Mouse (Mus musculus): ENCODE data around the gene Zdhhc20. TPM values are rescaled to one million over a fixed set of nuclear protein-coding genes. Genes with fewer than 3 reads are reported as not detected.
"Not testable (repeated sequence)": the region's sequence is repeated elsewhere in the genome, so short reads cannot be mapped to it uniquely, and the experiment has no call there.

Zdhhc20 gene
- polyA plus RNA-seq, 1 experiment, result 26.4 TPM

DNA sequence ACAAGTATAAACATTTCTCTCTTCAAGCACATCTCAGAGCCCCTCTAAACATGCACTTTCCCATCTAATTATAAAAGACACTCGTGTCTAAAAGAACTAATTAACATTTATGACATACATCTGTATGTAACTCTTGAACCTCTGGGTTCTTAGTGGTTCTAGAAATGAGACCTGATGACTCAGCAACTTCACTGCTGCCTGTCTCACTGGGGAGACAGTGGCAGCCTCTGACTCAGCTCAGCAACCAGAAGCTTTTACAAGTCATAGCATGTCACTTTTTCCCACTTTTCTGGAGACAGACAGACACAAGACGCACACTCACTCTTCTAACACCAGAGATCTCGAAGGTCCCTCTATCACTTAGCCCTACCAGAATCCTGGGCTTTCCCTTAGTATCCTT lies 39.7 kb downstream of the Zdhhc20 start:
- no peak for DNase-seq (ENCODE audit: low read depth)
- TF ChIP-seq POLR2A (IDR thresholded peaks at IDR 0.05; ENCODE audit: borderline replicate concordance, extremely low read depth, insufficient read depth, insufficient read length, poor library complexity, severe bottlenecking), result no peak
- no peak for TF ChIP-seq CTCF (IDR thresholded peaks at IDR 0.05; ENCODE audit: borderline replicate concordance, extremely low read depth, insufficient read depth, insufficient read length)

DNA sequence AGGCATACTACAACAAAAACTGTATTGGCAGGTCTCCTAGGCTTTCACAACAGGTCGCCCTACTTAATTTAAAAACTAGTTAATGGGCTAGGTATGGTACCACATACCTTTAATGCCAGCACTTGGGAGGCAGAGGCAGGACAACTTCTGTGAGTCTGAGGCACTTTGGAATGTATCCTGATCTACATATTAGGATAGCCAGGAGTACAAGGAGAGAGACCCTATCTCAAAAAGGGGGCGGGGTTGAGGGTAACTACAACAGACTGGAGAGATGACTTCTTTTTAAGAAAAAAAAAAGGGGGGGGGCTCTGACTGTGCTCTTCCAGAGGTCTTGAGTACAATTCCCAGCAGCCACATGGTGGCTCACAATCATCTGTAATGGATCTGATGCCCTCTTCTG lies 41.4 kb downstream of the Zdhhc20 start:
- no peak for DNase-seq (ENCODE audit: low read depth)
- TF ChIP-seq CTCF (IDR thresholded peaks at IDR 0.05; ENCODE audit: borderline replicate concordance, extremely low read depth, insufficient read depth, insufficient read length) (no peak), POLR2A (IDR thresholded peaks at IDR 0.05; ENCODE audit: borderline replicate concordance, extremely low read depth, insufficient read depth, insufficient read length, poor library complexity, severe bottlenecking) (no peak)

DNA sequence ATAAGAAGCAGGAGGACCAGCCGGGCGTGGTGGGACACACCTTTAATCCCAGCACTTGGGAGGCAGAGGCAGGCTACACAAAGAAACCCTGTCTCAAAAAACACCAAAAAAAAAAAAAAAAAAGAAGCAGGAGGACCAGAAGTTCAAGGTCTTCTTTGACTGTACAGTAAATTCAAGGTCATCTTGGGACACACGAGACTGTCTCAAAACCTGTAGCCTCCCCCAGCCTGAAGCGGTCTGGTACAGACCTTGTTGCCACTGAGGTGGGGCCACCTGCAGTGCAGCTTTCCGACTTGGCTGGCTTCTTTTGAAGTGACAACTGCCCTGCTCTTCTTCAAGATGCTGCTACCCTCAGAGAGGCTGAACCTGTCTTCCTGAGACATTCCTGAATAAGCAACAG lies 42.0 kb downstream of the Zdhhc20 start:
- not testable (repeated sequence) for DNase-seq (ENCODE audit: low read depth)

DNA sequence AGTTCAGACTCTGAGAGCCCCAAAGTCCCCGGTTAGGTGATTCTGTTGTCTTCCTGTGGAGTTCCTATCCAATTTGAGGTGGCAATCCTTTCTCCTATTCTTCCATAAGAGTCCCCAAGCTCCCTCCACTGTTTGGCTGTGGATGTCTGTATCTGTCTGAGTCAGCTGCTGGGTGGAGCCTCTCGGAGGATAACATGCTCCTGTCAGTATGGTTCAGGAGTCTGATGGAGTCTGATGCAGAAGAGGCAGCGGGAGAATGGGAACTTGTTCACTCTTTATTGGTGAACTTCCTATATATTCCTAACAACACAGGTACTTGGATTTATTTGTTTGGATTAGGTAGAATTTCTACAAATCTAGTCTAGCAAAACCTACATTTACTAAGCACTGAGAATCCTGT lies 45.5 kb downstream of the Zdhhc20 start:
- TF ChIP-seq CTCF (IDR thresholded peaks at IDR 0.05; ENCODE audit: borderline replicate concordance, extremely low read depth, insufficient read depth, insufficient read length), result no peak
- TF ChIP-seq POLR2A (IDR thresholded peaks at IDR 0.05; ENCODE audit: borderline replicate concordance, extremely low read depth, insufficient read depth, insufficient read length, poor library complexity, severe bottlenecking), result no peak
- no peak for DNase-seq (ENCODE audit: low read depth)

DNA sequence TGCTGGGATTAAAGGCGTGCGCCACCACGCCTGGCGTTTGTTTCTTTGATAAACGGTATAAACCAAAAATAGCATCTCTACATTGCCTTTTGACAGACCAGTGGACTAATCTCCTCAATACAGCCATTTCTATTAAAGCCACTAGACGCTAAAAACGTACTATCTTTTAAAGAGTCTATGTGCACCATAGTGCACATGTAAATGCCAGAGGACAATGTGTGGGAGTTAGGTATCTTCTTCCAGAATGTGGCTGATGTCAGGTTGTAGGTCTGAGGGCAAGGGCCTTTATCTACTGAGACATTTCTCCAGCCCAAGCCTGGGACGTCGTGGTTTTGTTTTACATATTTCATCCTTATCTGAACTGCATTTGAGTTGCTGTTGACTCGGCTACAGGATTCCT lies 54.9 kb downstream of the Zdhhc20 start:
- TF ChIP-seq POLR2A (IDR thresholded peaks at IDR 0.05; ENCODE audit: borderline replicate concordance, extremely low read depth, insufficient read depth, insufficient read length, poor library complexity, severe bottlenecking) (no peak), CTCF (IDR thresholded peaks at IDR 0.05; ENCODE audit: borderline replicate concordance, extremely low read depth, insufficient read depth, insufficient read length) (no peak)
- DNase-seq (ENCODE audit: low read depth), result no peak

DNA sequence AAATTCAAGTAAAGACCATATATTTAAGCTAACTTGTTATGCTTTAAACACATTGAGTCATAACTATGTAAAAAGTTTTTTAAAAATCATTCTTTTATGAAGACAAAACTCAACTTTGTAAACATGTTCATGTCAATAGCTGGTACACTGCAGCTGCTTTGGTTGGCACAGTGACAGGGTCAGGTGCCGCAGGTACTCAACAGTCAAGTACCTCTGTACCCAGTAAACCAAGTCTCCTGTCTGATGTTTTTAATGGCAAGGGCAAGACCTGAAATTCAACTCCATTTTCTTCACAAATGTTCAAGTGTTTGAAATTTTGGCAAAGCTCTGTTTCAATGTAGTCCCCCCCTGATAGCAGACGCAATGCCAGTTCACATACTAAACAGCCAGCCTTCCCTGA lies 56.5 kb downstream of the Zdhhc20 start:
- no peak for DNase-seq (ENCODE audit: low read depth)
- TF ChIP-seq CTCF (IDR thresholded peaks at IDR 0.05; ENCODE audit: borderline replicate concordance, extremely low read depth, insufficient read depth, insufficient read length), result no peak

DNA sequence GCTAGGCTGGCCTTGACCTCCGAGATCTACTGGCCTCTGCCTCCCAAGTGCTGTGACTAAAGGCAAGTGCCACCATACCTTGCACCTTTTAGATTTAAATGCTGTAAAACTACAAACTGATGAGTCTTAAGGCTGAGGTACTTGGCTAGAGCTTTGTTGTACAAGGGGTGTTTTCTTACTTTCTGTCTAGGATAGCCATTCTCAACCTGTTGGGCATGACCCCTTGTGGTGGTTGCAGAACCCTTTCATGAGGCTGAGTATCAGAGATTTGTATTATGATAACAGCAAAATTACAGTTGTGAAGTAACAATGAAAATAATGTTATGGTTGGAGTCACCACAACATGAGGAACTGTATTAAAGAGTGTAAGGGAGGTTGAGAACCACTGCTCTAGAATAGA lies 62.8 kb downstream of the Zdhhc20 start:
- TF ChIP-seq CTCF (IDR thresholded peaks at IDR 0.05; ENCODE audit: borderline replicate concordance, extremely low read depth, insufficient read depth, insufficient read length), result no peak
- DNase-seq (ENCODE audit: low read depth), result peak; percentile 3

DNA sequence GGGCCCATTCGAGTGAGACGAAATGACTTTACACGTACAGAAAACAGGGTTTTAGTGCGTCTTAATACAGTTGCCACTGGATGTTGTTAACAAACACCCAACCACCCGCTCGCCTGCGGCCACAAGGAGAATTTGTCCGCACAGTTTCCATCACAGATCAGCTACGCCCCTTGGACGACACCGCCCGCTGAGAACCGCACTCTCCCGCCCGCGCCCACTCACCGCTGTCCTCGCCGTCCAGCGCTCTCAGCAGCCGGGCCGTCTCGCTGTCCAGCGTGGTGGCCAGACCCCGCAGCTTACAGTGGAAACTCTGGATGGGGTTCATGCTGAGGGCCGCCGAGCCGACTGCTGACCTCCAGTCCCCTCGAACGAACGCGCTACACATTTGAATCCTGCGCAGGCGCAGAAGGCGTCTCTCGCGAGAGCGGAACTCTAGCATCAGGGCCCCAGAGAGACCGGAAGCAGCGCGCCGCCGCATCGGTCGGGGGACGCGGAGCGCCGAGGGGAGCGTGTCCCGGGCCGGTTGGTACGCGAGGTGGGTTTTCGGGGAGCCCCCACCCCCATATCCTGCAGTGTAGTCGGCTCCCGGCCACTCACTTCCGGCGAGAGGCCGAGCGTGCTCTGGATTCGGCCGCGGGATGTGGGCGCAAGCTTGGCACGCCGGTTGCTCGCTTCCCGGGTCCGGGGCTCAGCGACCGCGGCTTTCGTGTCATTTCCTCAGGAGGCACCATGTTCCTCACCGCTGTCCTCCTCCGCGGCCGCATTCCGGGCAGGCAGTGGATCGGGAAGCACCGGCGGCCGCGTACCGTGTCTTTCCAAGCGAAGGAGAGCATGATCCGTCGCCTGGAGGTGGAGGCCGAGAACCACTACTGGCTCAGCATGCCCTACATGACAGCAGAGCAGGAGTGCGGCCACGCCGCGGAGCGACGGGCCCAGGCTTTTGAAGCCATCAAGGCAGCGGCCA lies 64.0 kb downstream of the Zdhhc20 start, which contains the start of the genes Ska3 and Mrpl57:
Ska3 (minus strand) TSS at position 398 of the 964 bp plus-strand sequence.
Mrpl57 (plus strand) TSS at position 447 of the 964 bp plus-strand sequence.
- DNase-seq (ENCODE audit: low read depth), result peak; percentile 95

DNA sequence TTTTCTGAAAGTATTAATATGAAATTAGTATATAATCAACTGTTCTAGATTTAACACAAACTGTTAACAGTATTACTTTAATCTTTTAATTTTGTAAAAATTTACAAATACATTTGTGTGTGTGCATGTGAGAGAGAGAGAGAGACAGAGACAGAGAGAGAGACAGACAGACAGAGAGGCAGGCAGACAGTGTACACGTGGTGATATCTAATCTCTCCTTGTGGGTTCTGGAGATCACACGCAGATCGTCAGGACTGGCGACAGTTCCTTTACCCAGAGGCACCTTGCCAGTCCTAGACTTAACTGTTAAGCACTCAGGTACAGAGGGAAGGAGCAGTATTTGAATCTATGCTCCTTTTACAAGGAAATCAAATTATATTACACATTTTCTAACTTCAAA lies 69.2 kb downstream of the Zdhhc20 start:
- TF ChIP-seq POLR2A (IDR thresholded peaks at IDR 0.05; ENCODE audit: borderline replicate concordance, extremely low read depth, insufficient read depth, insufficient read length, poor library complexity, severe bottlenecking), result no peak
- TF ChIP-seq CTCF (IDR thresholded peaks at IDR 0.05; ENCODE audit: borderline replicate concordance, extremely low read depth, insufficient read depth, insufficient read length), result no peak
- no peak for DNase-seq (ENCODE audit: low read depth)

More for the DNA sequence above, 64.0 kb downstream of the Zdhhc20 start, which contains the start of the genes Ska3 and Mrpl57:
- peak; percentile 93 for TF ChIP-seq POLR2A (IDR thresholded peaks at IDR 0.05; ENCODE audit: borderline replicate concordance, extremely low read depth, insufficient read depth, insufficient read length, poor library complexity, severe bottlenecking)
- TF ChIP-seq CTCF (IDR thresholded peaks at IDR 0.05; ENCODE audit: borderline replicate concordance, extremely low read depth, insufficient read depth, insufficient read length), result no peak

DNA sequence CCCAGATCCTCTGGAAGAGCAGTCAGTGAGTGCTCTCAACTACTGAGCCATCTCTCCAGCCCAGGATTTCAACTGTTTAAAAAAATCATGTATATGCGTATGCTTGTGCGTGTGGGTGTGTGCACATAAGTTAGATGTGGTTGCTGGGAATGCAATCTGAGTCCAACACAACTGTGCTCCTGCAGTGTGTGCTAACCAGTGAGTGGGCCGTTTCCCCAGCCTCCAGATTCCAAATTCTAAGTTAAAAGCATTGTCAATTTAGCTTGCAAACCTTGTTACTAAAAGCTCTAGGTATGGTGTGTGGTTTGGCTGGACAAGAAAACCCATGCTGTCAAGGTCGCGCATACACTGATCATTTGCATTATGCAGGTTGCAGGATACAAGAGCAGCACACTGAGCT lies 78.2 kb downstream of the Zdhhc20 start:
- TF ChIP-seq CTCF (IDR thresholded peaks at IDR 0.05; ENCODE audit: borderline replicate concordance, extremely low read depth, insufficient read depth, insufficient read length) (no peak), POLR2A (IDR thresholded peaks at IDR 0.05; ENCODE audit: borderline replicate concordance, extremely low read depth, insufficient read depth, insufficient read length, poor library complexity, severe bottlenecking) (no peak)
- DNase-seq (ENCODE audit: low read depth), result no peak

DNA sequence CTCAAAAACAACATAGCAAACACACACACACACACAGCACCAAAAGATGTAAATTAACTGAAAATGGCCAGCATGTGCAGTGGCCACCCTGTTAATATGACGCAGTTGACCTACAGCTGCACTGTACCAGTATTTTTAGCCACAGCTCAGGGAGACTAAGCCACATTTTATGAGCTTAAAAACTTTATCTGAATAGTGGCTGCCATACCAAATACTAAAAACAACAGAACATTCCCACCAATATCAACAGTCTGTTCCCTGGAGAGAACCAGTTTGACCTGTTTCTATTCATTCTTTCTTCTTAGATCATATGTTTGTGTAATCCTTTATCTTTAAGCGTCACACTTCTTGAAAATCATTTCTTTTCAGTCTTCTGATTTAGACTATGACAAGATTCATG lies 79.2 kb downstream of the Zdhhc20 start:
- DNase-seq (ENCODE audit: low read depth), result no peak
- TF ChIP-seq POLR2A (IDR thresholded peaks at IDR 0.05; ENCODE audit: borderline replicate concordance, extremely low read depth, insufficient read depth, insufficient read length, poor library complexity, severe bottlenecking) (no peak), CTCF (IDR thresholded peaks at IDR 0.05; ENCODE audit: borderline replicate concordance, extremely low read depth, insufficient read depth, insufficient read length) (no peak)

DNA sequence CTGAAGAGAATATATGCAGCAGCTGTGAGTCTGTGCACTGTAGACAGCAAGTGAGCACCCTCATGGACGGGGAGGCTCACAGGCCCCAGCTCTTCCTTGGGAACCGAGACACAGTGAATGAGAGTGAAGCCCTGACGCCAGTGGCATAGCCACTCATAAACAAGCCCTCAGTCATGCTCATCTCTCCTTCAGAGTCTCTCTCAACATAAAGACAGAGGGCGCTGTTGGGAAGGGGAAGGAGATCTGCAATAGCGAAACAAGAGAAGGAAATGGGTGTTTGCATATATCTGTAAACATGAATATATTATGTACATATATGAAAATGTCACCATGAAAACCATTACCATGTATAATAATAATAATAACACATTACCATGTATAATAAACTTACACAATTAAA lies 81.5 kb downstream of the Zdhhc20 start:
- DNase-seq (ENCODE audit: low read depth), result peak; percentile 42
- TF ChIP-seq POLR2A (IDR thresholded peaks at IDR 0.05; ENCODE audit: borderline replicate concordance, extremely low read depth, insufficient read depth, insufficient read length, poor library complexity, severe bottlenecking), result no peak
- peak; percentile 40; the same call in 1 of the 2 replicates for TF ChIP-seq CTCF (IDR thresholded peaks at IDR 0.05; ENCODE audit: borderline replicate concordance, extremely low read depth, insufficient read depth, insufficient read length)
